Mouse (Mus musculus) thymus, adult 2 months (tissue): ENCODE results near the gene Spindoc. TPM values are rescaled to one million over a fixed set of nuclear protein-coding genes. Genes with fewer than 3 reads are reported as not detected.

Experiments used
- DNase-seq: peaks from one replicate; pipeline ENCODE4 v3.0.0; 2021
- H3K27ac ChIP-seq: fragments of 200-500 bp; 2 replicates; pipeline ENCODE4 v1.5.1; 2012; ENCODE audit warnings: low read length, control low read depth; ENCODE audit not compliant: control insufficient read depth, insufficient read depth
- H3K27me3 ChIP-seq: fragments of 200-500 bp; 2 replicates; pipeline ENCODE4 v1.6.1; 2012; ENCODE audit warnings: mild to moderate bottlenecking, low read length, moderate library complexity, mixed read lengths; ENCODE audit not compliant: control insufficient read depth, insufficient read depth
- H3K36me3 ChIP-seq: fragments of 200-500 bp; 2 replicates; pipeline ENCODE4 v1.6.1; 2012; ENCODE audit warnings: mild to moderate bottlenecking, low read length, moderate library complexity; ENCODE audit not compliant: control insufficient read depth, insufficient read depth
- H3K4me1 ChIP-seq: fragments of 200-500 bp; replicated peaks from 2 replicates; pipeline ENCODE4 v1.6.1; 2012; ENCODE audit warnings: low read length; ENCODE audit not compliant: control insufficient read depth, insufficient read depth
- H3K4me3 ChIP-seq: fragments of 200-500 bp; 2 replicates; pipeline ENCODE4 v1.5.1; 2012; ENCODE audit warnings: mild to moderate bottlenecking, low read length, control low read depth, moderate library complexity; ENCODE audit not compliant: control insufficient read depth, insufficient read depth
- CTCF ChIP-seq: fragments of 200-500 bp; IDR thresholded peaks from 2 replicates; pipeline ENCODE4 v1.5.1; 2012; ENCODE audit warnings: mild to moderate bottlenecking, control low read depth, low read length, moderate library complexity, borderline replicate concordance; ENCODE audit not compliant: control insufficient read depth, poor library complexity, insufficient read depth; ENCODE audit errors: extremely low read depth
- POLR2A ChIP-seq: fragments of 200-500 bp; IDR thresholded peaks from 2 replicates; pipeline ENCODE4 v1.6.1; 2012; ENCODE audit warnings: mild to moderate bottlenecking, low read length, control low read depth, moderate library complexity; ENCODE audit not compliant: control insufficient read depth, poor library complexity, insufficient read depth; ENCODE audit errors: extremely low read depth
- WGBS: fragments of 180-500 bp; shearing (Covaris S2); methylation state at CpG from one replicate; pipeline ENCODE4 v1.1.7; 2018; 5-methylcytosine and 5-hydroxymethylcytosine counted together
- polyA plus RNA-seq: library from polyadenylated mRNA; depleted of rRNA; stranded (reverse); fragments of >200 nt; gene quantifications from 2 replicates; pipeline ENCODE4 v1.2.3, GENCODE M21; 2012; rRNA removed

Gene Spindoc
- polyA plus RNA-seq, 1 experiment = 48.9 TPM

DNA sequence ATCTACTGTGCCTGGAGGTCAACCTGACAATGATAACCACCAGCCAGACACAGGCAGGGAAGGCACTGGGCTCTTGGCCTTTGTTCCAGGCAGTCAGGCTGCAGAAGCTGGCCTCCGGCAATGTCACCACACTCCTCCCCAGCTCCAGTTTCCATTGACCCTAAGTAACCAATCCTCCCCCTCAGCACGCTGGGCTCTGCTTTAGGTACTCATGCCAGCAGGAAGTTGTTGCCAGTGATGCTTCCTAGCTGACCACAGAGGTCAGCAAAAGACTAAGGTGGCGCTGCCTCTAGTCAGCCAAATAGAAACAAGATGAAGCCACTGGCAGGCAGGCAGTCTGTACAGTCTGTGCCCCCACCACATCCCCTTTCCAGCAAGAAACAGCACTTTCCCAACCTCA is 75.8 kb downstream of the Spindoc start:
- DNase-seq = no peak
- Histone ChIP-seq H3K27ac (no peak overlapping the region), H3K36me3 (no peaks in the 10 kb centered on the region), H3K4me3 (no peak overlapping the region), H3K4me1 (peaks cover 23% of the 10 kb centered on the region), H3K27me3 (no peaks in the 10 kb centered on the region)
- no peak for TF ChIP-seq POLR2A
- no peak for TF ChIP-seq CTCF
- WGBS = 69% methylated on average over 3 of the region's 3 CpGs

DNA sequence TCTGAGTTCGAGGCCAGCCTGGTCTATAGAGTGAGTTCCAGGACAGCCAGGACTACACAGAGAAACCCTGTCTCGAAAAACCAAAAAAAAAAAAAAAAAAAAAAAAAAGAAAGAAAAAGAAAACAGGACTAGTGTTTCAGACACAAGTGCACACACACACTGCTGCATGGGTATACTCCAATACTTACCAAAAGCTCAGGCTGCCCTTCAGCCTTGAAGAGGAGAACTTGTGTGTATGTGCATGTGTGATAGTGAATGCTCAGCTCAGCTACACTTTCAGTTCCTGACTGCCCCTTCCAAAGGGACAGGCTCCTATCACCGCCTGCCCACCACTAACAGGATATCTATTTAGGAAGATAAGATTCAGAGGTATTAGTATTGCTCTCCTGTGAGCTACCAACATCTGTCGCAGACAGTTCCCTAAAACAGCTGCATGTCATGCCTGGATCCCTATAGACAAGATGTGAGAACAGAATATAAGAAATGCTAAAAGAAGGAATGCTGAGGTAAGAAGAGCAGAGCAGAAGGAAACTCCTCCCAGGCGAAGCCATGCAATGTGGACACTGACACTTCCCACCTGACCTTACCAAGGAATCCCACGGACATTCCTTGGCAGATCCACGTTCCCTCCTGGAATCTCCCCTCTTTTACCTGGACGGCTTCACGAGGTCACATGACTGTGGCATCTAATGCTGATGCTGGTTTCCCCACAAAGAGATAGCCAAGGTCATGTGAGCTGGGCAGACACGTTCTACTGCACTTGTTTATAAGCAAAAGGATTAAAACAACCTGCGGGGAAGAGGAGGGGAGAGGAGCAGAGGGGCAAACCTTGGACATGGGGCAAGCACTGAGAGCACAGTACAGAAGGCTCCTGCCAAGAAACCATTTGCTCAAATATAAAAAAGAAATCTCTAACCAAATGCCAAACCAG is 77.1 kb downstream of the Spindoc start:
- Histone ChIP-seq H3K36me3 (no peaks in the 10 kb centered on the region), H3K27ac (no peak overlapping the region), H3K4me1 (peaks cover 15% of the 10 kb centered on the region), H3K27me3 (no peaks in the 10 kb centered on the region), H3K4me3 (no peak overlapping the region)
- WGBS = 92% methylated on average over 11 of the region's 11 CpGs
- TF ChIP-seq POLR2A (no peak), CTCF (no peak)
- no peak for DNase-seq

DNA sequence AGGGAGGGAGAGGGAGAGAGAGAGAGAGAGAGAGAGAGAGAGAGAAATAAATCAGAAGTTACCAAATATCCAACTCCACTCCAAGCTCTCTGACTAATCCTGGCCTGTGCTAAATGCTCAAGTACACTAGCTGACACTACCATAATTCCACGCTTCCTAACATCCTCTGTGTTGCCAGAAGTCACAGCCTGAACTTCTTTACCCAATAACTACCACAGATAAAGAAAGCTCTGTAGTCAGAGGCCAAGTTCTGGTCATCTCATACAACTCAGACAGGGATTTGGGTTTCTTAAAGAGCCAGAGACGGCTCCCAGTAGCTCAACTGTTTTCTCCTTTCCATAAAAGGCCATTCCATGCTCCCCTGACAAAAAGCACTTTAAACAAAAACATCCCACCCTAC is 78.0 kb downstream of the Spindoc start:
- peaks cover 11% of the 10 kb centered on the region for H3K4me1 ChIP-seq
- H3K27me3 ChIP-seq = no peaks in the 10 kb centered on the region
- no peak for DNase-seq
- TF ChIP-seq POLR2A = no peak
- no peak for TF ChIP-seq CTCF
- no peak overlapping the region for H3K27ac ChIP-seq
- H3K4me3 ChIP-seq = no peak overlapping the region
- WGBS = 94% methylated on average over 2 of the region's 2 CpGs
- H3K36me3 ChIP-seq = no peaks in the 10 kb centered on the region

Other genes starting within 250 kb of the Spindoc start
- gene Otub1, start 176.7 kb downstream of the Spindoc start, polyA plus RNA-seq = 176 and 191 TPM in 2 replicates
- gene Cox8a, start 165.4 kb downstream of the Spindoc start, polyA plus RNA-seq = 1,690 and 1,818 TPM in 2 replicates
- gene Naa40, start 141.8 kb downstream of the Spindoc start, polyA plus RNA-seq = 55.9 and 71.6 TPM in 2 replicates
- gene Rcor2, start 115.7 kb downstream of the Spindoc start, polyA plus RNA-seq = 31.2 and 42.8 TPM in 2 replicates
- gene Mark2, start 41.1 kb downstream of the Spindoc start, polyA plus RNA-seq = 189 and 212 TPM in 2 replicates
- gene 2700081O15Rik, start 34.6 kb upstream of the Spindoc start, polyA plus RNA-seq = 68.3 and 80.8 TPM in 2 replicates
- 197 and 239 TPM in 2 replicates for gene Rtn3, start 100.3 kb upstream of the Spindoc start, polyA plus RNA-seq
- gene Atl3, start 111.0 kb upstream of the Spindoc start, polyA plus RNA-seq = 15.3 and 17.4 TPM in 2 replicates
- 21.1 and 30.7 TPM in 2 replicates for gene Pla2g16, start 174.5 kb upstream of the Spindoc start, polyA plus RNA-seq
- gene Lgals12, start 224.2 kb upstream of the Spindoc start, polyA plus RNA-seq = 3.4 and 4.2 TPM in 2 replicates
- 0.32 and 1.7 TPM in 2 replicates for gene Hrasls5, start 229.5 kb upstream of the Spindoc start, polyA plus RNA-seq